Mouse (Mus musculus) NIH3T3 (cell line): ENCODE measurements around the gene Mrgprh.

ENCODE experiments used
- DNase-seq: peaks from one replicate; pipeline ENCODE4 v3.0.0-alpha.2; 2012; ENCODE audit warnings: low read depth

Gene Mrgprh

DNA sequence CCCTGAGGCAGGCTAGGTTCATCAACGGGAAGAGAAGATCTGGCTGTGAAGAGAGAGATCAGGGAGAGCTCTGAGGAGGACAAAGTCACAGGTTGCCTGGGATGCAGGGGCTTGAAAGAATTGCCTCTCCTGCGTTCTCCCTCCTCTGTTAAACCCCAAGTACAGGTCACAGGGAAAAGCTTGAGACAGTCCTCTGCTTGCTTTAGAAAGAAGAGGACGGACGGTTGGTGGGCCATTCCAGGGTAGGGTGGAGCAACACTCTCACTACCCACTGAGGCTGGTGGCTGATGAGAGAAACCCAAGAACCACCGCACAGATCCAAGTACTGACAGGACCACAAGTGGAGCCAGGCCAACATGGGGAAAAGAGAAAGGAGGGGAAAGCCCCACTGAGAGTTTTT lies at the start of gene Mrgprh:
Gene Mrgprh (plus strand): TSS at position 301 of the 400 bp plus-strand sequence.
- DNase-seq, result no peak

DNA sequence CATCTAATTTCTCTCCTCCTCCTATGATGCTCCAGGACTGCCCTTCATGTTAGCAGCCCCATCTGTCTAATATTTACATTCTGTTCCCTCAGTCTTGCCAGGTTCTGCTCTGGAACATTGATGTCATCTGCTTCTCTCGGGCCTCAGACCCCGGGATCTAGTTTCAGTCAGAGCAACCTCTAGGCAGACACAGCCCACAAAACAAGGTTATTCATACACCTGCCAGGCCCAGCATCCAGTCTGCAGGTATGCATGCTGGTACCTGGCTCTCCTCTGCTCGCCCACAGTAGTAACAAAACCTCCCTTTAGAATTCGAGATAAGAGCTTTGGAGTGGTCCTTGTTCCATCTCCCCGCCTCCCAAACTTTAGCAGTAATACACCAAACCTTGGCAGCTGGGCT lies 45.5 kb upstream of the Mrgprh start:
- DNase-seq, result no peak

DNA sequence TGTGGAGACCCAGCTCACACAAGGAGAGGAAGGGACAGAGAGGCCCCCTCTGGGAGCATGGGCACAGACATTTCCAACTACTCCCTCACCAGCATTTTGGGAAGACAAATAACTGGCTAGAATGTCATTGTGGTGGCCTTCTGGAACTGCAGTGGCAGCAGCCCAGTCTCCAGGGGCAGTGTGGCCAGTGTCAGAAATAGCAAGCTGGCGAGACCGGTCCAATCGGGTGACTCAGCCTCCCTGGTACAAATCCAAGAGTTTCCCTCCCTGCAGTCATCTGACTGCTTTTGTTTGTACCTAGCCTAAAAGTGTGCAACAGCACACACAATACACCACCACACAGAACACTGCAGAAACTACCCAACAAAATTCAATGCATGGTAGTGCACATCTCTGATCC lies 43.6 kb upstream of the Mrgprh start:
- DNase-seq, result peak; percentile 70

DNA sequence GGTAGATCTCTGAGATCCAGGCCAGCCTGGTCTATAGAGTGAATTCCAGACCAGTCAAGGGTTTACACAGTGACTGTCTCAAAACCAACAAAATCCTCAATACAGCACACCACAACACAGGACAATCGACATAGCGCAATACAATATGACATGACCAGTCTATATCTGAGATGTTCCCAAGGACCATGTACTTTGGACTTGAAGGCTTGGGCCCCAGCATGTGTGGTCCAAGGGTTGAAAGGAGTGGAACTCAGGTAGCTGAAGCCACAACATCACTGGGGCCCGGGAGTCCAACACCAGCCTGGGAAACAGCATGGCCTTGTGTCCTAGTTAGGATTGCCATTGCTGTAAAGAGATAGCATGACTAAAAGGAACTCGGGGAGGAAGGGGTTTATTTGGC lies 43.2 kb upstream of the Mrgprh start:
- no peak for DNase-seq

DNA sequence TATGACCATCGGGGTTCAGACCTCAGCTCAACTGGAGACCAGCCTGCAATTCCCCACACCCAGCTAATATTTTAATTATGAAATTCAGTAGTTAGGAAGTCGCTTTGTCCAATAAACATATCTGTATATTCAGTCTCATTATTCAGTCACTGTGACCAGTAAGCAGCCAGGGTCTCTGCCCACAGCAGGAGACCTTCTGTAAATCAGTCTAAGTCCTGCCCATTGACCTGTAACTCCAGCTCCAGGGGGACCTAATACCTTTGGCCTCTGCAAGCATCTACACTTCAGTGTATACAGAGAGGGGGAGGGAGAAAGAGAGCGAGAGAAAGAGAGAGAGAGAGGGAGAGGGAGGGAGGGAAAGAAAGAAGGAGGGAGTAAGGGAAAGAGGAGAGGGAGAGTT lies 41.5 kb upstream of the Mrgprh start:
- DNase-seq, result no peak

DNA sequence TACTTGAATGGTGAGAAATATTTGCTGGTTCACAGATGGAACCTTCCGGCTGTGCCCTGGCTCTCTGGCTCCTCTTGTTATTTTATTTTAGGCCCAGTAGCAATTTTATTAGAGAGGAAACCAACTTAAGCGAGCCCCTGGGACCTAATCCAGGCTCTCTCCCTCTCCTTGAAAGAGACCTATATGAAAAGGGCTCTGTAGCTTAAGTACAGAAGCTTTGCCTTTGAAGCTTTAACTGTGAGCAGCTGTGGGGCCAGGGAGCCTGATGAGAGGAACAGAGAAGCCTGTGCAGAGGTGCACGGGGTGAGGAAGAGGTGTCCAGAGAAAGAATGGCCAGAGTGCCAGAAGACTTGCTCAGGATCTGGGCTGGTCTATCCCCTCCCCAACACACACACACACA lies 41.0 kb upstream of the Mrgprh start:
- DNase-seq, result no peak

DNA sequence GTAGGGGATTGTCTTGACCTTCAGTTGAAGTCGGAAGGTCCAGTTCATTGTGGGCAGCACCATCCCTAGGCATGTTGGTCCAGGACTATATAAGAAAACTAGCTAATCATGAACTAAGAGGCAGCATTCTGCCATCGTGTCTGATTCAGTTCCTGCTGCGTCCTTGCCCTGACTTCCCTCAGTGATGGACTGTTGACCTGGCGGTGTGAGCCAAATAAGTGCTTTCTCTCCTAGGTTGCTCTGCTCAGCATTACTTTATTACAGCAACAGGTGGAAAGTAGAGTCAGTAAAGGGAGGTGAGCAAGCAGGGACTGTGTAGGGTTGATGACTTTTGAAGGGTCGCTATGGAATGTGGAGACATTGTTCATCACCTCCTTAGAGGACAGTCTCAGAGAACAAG lies 40.1 kb upstream of the Mrgprh start:
- no peak for DNase-seq

DNA sequence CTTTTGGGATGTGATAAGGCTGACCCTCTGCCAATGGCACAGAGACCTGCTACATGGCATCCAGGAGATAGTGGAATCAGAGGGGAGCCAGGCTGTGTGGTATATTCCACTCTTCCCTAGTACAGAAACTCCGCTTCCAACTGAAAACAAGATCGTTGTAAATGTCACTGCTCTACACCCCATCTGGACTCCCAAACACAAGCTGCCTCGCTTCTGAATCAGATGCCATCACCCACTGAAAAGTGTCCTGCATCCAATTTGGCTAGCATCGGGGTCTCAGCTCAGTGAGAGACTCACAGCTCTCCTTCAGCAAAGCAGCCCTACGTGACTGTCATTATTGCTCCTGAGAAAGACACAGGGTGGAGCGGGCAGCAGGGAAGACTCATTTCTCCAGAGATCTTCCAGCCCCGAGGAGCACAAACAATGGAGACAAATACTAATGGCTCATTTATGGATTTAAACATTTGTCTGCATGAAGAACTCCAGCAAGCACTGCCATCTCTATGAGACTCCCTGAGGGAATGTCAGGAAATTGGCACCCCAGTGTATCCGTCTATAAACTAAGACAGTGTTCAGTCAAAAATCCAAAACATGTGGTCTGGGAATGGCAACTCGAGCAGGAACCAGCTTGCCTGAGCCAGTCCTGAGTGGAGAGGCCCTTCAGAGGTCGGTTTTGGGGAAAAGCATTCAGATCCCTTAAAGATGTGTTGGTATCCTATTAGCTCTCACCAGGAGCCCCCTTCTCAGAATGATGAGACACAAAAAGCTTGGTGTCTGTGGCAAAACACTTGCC lies 36.2 kb upstream of the Mrgprh start:
- no peak for DNase-seq

DNA sequence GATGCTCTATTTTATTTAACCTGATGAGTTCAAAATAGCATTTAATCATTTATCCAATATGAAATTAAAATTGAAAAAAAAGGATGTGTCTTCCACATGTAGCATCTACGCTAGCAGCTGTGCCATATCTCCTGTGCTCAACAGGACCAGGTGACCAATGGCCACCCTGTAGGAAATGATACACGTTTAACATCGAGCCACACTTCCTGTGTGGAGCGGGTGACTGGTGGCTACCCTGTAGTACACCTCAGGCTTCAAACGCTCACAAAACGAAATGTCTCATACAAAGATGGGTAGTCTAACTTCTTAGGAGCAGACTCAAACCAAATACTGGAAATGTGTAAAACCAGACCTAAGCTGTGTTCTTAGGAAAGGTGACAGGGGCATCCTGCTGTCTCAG lies 32.0 kb upstream of the Mrgprh start:
- DNase-seq, result no peak

DNA sequence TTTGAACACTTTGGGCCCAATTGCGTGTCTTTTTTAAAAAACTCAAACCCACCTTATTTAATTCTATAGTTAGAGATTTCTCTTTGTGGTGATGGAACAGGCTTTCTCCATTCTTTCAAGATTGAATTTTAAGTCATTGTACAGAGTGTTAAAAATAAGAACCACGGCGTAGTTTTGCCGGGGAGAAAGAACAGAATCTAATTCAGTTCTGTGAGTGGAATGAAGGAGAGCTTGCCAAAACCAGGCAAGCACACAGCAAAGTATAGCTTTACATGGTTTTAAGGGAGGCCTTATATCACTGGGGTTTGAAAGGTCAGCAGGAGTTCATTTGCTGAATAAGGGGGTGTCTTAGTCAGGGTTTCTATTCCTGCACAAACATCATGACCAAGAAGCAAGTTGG lies 31.3 kb upstream of the Mrgprh start:
- DNase-seq, result no peak

DNA sequence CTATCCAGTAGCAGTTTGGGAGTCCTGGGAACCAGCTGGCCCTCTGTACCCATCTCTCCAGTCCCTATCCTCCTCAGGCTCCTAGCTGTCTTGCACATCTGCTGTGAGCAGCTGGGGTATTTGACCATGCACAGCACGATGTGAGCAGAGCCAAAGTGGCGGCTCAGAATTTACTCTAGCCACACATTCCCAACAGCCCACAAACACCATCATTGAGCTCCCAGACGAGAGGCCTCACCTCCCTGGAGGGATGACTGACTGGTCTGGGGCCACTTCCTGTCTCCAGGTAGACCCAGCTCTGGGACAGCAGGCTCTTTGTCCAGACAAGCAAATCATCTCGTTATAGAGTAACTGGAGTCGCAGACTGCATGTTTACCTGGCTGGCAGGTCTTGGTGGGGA lies 30.0 kb upstream of the Mrgprh start:
- DNase-seq, result no peak

DNA sequence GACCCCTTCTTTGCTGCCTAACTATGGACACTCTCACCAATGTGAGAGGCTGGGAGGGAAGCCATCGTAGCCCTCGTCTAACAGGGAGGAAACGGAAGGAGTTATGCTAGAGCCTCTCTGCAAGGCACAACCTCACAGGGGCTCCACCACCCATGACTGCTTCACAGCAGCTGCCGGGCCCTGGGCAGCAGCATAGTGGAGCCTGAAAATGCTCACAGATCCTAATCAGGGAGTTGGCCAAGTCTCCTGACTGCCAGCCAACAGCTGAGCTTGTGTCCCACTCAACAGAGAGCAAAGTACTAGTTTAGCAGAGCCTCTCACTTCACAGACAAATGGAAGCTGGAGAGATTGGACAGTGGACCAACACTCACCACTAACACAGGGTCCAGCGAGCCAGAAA lies 29.4 kb upstream of the Mrgprh start:
- no peak for DNase-seq

DNA sequence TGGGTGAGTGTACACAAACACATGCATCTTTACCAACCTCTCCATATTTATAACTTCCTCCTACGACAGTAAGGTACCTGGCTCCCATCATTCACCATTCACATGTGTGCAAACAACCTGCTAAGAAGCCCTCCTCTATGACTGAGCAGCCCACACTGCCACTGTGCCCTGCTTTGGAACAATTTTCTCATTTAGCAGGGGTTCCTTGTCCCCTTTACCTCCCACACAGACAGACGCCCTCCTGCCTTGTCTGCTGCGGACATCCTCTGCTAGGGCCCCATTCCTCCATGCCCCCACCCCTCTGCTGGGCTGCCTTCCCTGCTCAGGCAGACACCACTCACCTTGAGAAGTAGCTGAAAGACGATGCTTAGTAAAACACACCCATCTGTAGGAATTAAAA lies 28.1 kb upstream of the Mrgprh start:
- no peak for DNase-seq

DNA sequence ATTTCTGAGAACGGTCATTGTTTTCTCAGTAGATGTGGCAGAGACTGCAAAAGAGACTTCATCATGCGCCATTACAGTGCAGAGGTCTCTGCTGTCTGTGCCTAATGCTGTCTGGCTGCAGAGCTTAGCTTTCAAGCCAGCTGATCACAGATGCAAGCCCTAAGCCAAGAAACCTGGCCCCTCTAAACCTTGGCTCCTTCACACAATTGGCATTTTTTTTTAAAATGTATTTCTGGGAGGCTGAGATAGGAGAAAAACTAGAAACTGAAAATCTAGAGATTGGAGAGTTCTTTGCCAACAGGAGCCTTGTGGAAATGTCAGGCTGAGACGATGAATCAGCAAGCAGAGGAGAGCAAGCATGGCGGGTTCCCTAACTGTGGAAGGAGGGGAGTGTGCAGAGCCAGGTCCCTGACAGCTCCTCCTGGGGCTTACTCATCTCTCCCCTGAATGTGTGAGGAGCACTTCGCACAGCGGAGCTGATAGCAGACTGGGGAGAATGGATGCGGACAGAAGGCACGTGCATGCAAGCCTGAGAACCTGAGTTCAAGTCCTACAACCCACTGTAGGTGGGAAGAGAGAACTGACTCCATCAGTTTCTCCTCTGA lies 26.0 kb upstream of the Mrgprh start:
- peak; percentile 17 for DNase-seq

DNA sequence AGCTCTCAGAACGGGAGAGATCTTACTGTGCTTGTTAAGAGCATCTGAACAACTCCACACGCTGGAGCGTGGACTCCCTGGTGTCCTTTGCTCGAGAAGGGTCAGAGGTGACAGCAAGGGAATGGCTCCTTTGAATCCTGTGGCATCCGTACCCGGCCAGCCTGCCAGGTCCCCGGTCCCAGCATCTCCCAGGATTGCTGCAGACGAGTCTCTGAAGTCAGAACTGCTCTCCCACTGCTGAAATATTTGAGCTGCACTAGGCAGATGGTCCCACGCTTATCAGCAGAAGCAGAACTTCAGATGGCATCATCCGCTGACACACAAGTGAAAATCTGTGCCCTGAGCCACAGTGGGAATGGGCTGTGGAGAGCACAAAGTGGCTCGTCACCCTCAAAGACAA lies 24.1 kb upstream of the Mrgprh start:
- DNase-seq, result no peak

DNA sequence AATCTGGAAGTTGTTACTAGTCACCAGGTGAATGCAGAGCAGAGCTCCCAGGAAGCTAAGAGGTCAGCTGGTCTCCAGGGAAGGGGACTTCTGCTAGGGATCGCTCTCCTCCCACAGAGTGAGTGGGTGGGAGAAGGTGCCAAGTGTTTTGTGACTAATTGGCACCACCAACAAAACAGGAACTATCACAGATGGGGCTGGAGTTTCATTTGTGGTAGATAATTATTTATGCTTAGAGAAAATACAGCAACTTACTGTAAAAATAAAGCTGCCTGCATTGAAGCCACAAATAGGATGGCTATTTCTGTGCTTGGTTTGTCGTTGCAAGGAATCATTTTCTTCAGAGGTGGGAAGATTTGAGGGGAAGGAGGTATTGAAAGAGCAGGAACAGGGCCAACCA lies 22.0 kb upstream of the Mrgprh start:
- DNase-seq, result no peak

DNA sequence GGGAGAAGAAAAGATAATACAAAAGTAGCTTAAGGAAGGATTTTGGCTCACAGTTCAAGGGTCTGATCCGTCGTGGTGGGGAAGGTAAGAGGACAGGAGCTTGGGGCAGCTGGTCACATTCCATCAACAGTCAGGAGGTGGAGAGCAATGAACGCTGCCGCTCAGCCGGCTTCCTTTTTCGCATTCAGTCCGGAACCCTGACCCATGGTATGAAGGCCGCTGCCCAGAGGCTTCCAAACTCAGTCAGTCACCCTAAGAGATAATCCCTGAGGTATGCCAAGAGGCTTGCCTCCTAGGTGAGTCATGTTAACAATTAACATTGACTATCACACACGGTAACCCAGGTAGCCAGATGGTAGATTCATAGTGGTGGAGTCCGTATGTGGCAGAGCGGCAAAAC lies 21.4 kb upstream of the Mrgprh start:
- DNase-seq, result no peak

DNA sequence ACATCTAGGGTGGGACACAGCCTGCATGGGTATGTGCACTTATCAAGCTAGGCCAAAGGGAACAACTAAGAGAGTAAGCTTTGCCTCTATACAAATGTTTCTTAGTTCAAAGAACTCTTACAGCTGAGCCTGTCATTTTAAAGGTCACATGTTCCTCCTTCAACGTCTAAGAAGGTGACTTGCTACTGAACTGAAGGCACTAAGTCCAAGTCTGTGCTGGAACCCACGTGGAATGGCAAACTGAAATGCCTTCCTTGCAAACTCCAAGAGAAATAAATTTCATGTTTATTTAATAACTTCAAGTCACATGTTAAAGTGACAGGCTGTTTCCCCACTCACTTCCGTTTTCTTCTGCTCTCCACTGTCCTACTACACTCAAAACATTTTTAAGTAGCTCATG lies 18.4 kb upstream of the Mrgprh start:
- no peak for DNase-seq

DNA sequence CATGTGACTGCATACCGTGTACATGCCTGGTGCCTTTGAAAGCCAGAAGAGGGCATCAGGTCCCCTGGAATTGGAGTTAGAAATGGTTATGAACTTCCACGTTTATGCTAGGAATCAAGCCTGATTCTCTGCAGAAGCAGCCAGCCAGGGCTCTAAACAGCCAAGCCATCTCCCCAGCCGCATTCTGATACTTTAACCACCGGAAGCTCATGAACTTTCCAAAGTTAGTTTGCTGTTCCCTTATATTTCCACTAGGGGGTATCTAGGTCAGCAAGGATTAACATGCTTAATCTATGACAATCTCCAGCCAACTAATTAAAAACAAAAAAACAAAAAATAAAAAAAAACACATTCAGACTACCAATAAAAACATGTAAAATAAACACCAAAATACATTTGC lies 17.8 kb upstream of the Mrgprh start:
- peak; percentile 37 for DNase-seq

DNA sequence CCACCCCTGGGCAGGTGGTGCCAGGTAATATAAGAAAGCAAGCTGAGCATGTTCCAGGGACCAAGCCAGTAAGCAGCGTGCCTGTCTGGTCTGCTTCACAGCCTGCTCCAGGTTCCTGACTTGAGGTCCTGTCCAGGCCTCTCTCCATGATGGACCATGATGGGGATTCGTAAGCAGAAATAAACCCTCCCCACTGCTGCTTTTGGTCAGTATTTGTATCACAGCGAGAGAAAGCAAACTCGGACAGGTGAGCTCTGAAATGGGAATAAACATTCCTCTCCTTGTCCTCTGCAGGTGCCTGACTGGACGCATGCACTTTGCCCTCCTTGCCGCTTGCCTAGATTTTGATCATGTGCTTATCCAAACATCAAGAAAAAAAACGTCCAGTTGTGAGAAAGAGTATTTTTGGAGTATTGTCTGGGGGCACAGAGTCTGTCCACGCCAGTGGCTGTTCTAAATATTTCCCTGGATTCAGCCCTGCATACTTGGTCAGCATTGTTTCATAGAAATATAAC lies 16.8 kb upstream of the Mrgprh start:
- DNase-seq, result no peak

DNA sequence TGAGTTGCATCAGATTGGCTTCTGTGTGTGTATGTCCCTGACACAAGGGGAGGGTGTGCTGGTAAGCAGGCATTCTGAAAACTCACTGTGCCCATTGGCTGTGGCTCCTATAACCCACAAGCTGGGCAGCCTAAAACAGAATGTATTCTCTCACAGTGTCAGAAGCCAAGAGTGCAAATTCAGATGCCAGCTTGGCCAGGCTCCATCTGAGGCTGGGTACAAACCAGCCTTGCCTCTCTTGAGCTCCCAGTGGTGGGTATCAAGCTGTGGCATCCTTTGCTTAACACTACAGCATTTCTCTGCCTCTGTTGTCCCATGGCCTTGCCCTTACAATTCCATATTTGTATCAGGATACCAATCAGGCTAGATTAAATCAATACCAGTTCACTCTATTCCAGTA lies 11.7 kb upstream of the Mrgprh start:
- no peak for DNase-seq

DNA sequence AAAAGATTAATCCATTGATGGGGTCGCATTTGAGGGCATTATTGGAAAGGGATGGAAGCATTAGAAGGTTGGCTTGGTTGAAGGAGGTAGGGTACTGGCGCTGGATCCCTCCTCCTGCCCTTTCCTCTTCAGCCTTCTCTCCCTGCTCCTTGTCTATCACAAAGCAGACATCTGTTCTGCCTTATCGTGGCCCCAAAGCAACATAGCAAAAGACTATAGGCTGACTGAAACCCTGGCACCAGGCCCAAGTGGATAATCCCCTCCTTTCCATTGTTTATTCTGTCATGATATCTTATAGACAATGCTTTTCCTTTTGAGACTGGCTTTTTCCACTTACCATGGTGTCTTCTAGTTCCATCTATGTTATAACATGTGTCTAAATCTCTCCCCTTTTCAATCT lies 10.4 kb upstream of the Mrgprh start:
- DNase-seq, result no peak

DNA sequence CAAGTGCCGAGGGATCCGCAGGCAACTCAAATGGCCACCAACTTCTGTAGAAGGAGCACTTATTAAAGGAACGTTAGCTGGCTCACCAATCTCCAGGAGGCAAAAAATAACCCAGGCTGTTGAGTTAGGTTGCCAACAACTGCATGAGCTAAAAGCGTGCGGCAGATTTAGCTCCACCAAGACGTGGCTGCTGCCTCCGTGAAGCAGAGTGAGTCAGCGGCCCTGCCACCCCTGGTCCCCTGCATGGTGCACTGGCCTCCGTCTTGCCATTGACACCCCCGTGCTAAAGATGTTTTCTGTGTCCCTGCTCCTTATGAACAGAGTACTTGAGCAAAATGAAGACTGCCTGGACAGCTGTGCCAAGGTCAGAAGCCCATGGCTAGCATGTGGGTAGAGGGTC lies 9.0 kb upstream of the Mrgprh start:
- DNase-seq, result no peak

DNA sequence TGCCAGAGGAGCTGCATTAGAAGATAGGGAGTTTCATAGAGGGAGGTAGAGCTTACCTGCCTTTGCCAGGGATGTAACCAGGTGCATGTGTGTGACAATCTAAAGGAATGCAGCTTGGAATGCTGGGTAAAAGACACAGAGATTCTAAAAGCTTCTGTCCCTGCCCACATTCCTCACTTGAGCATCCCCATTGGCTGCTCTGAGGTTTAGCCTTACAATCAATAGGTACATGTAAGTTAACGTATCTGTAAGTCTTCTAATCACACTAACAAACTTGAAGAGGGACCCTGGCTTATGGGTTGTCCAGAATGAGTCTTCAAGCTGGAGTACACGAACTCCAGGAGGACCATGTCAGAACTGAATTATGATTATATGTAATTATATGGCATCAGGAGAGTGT lies 7.8 kb upstream of the Mrgprh start, which contains the start of gene Mas1:
Gene Mas1 (minus strand): TSS at position 101 of the 400 bp plus-strand sequence.
- DNase-seq, result no peak
